Mouse (Mus musculus) liver (tissue): ENCODE results near the gene Mul1.

Source experiments
- DNase-seq: peaks from one replicate; pipeline ENCODE4 v3.0.0-alpha.2; 2020; ENCODE audit warnings: mixed read lengths

The Mul1 gene

GRCm38 (mm10) chr4:138444941-138445340 lies 10.5 kb downstream of the Mul1 start:
- no peak for DNase-seq

- no peak for DNase-seq
Observed at GRCm38 (mm10) chr4:138446981-138447380, 12.5 kb downstream of the Mul1 start.

GRCm38 (mm10) chr4:138447387-138447786 lies 12.9 kb downstream of the Mul1 start:
- DNase-seq: peak; percentile 81

GRCm38 (mm10) chr4:138447827-138448602 lies 13.5 kb downstream of the Mul1 start:
- DNase-seq: no peak

- DNase-seq: no peak
Observed at GRCm38 (mm10) chr4:138448872-138449615, 14.6 kb downstream of the Mul1 start.

GRCm38 (mm10) chr4:138449636-138450314 lies 15.3 kb downstream of the Mul1 start:
- DNase-seq: no peak

GRCm38 (mm10) chr4:138452306-138453096 lies 18.0 kb downstream of the Mul1 start:
- DNase-seq: no peak

- no peak for DNase-seq
Observed at GRCm38 (mm10) chr4:138453097-138453752, 18.8 kb downstream of the Mul1 start.

- DNase-seq: peak; percentile 70
Observed at GRCm38 (mm10) chr4:138453753-138454570, 19.5 kb downstream of the Mul1 start, which contains the start of gene Camk2n1. TSS of gene Camk2n1 (plus strand) at chr4:138454314.

- peak; percentile 50 for DNase-seq
Observed at GRCm38 (mm10) chr4:138454571-138455140, 20.2 kb downstream of the Mul1 start.

- DNase-seq: no peak
Observed at GRCm38 (mm10) chr4:138455141-138455955, 20.9 kb downstream of the Mul1 start.

GRCm38 (mm10) chr4:138455956-138456341 lies 21.5 kb downstream of the Mul1 start:
- no peak for DNase-seq

GRCm38 (mm10) chr4:138456536-138456935 lies 22.1 kb downstream of the Mul1 start:
- no peak for DNase-seq

GRCm38 (mm10) chr4:138457091-138457490 lies 22.6 kb downstream of the Mul1 start:
- DNase-seq: no peak

- DNase-seq: no peak
Observed at GRCm38 (mm10) chr4:138458171-138458570, 23.7 kb downstream of the Mul1 start.

- DNase-seq: no peak
Observed at GRCm38 (mm10) chr4:138458735-138459440, 24.4 kb downstream of the Mul1 start.

GRCm38 (mm10) chr4:138459775-138460174 lies 25.3 kb downstream of the Mul1 start:
- peak; percentile 41 for DNase-seq

- no peak for DNase-seq
Observed at GRCm38 (mm10) chr4:138460910-138461309, 26.4 kb downstream of the Mul1 start.

- no peak for DNase-seq
Observed at GRCm38 (mm10) chr4:138461471-138461870, 27.0 kb downstream of the Mul1 start.
